Mouse (Mus musculus): ENCODE results near the gene Bod1.

GRCm38 (mm10) chr11:31713116-31713515, 41.4 kb upstream of the Bod1 start:
- no peak for TF ChIP-seq CTCF (conservative IDR thresholded peaks at IDR 0.05; ENCODE audit: low read length)
- TF ChIP-seq NANOG (IDR thresholded peaks at IDR 0.05; ENCODE audit: borderline replicate concordance, low read length) = no peak
